Mouse (Mus musculus) spleen, postnatal 10 days (tissue): ENCODE measurements around the gene Wnt10b.
"Not testable (repeated sequence)": the region's sequence is repeated elsewhere in the genome, so short reads cannot be mapped to it uniquely, and the experiment has no call there.

Experiments
- DNase-seq, 2 experiments: peaks; one replicate each; pipeline ENCODE4 v3.0.0; 2021 to 2022; ENCODE audit warnings: low spot score in 2 of 2

Gene Wnt10b

DNA sequence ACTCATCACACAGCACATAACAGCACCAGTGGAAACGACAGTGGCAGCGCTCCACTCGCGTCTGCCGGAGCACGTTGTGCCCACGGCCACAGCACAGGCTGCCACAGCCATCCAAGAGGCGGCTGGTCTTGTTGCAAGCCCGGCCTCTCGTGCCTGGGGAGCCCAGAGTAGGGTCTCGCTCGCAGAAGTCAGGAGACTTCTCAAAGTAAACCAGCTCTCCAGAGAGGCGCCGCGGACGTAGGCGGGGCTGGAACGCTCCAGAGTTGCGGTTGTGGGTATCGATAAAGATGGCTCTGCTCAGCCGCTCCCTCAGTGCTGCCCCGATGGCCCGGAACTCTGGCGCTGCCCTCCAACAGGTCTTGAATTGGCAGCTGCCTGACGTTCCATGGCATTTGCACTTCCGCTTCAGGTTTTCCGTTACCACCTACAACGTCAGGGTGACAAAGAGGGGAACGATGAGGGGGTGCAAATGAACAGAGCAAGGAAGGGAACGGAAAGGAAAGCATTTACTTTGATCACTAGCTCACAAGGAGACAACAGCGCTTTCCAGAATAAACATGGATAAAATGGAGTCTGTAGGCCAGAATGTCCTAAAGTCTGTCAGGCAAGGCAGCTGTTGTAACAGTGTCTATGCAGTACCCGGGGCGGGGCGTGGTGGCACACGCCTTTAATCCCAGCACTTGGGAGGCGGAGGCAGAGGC lies 5.3 kb downstream of the Wnt10b start:
- DNase-seq: peak in 1 of 2 experiments; percentile 51

DNA sequence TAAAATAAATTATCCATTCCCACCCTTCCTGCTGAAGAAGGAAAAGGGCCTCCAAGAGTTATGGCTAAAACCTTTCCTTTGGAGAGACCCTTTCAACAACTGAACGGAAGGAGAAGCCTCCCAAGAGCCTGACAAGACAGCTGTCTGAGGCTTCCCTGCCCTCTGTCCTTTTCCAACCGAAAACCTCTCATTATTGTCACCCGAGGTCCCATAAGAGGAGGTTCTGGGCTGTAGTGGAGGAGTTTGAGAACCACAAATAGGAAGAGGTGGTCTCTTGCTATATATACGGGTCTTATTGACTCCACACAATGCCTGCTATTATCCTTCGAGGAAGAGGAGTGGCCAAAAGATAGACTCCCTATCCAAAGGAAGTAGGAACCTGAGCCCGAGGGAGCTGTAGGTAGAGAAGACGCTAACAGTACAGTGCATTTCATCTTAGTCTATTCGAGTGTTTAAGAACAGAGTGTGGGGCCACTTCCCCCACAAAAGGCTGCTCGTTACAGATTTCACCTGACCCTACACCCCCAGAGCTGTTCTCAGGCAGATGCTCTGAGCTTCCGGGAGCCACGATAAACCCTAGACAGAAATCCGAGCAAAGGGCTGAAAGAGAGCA lies 6.0 kb downstream of the Wnt10b start:
- DNase-seq: no peak

DNA sequence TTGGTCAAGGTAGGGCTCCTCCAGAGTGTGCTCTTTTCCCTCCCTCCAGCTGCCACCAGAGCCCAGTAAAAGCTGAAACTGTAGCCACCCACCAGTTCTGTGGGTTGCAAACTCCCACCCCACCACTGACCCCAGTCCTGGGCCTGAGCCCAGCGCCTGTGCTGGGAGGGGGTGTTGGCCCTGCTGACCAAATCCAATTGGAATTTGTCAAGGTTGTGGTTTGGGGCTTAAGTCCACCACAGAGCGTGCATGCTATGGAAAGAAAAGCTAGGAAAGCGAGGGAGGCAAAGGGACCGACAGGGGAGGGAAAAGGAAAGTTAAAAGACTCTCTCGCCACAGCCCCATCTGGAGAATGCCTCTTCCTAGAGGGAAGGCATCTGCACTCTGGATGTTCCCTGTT lies 9.7 kb downstream of the Wnt10b start:
- no peak for DNase-seq

DNA sequence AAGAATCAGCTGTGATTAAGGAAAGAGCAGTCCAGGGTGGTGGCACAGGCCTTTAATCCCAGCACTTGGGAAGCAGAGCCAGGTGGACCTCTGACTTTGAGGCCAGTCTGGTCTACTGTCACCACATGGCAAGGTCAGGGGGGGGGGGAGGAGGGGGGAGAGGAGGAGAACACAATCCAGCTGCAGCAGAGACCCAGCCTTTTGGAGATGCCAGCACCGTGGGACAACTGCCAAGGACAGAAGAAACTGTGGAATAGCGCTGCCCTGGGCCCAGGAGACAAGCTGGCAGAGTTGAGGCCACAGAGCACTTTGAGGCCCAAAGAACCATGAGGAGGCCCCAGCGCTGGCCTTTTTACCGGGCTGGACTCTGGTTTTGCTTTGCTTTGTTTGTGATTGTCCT lies 12.0 kb downstream of the Wnt10b start:
- no peak for DNase-seq

DNA sequence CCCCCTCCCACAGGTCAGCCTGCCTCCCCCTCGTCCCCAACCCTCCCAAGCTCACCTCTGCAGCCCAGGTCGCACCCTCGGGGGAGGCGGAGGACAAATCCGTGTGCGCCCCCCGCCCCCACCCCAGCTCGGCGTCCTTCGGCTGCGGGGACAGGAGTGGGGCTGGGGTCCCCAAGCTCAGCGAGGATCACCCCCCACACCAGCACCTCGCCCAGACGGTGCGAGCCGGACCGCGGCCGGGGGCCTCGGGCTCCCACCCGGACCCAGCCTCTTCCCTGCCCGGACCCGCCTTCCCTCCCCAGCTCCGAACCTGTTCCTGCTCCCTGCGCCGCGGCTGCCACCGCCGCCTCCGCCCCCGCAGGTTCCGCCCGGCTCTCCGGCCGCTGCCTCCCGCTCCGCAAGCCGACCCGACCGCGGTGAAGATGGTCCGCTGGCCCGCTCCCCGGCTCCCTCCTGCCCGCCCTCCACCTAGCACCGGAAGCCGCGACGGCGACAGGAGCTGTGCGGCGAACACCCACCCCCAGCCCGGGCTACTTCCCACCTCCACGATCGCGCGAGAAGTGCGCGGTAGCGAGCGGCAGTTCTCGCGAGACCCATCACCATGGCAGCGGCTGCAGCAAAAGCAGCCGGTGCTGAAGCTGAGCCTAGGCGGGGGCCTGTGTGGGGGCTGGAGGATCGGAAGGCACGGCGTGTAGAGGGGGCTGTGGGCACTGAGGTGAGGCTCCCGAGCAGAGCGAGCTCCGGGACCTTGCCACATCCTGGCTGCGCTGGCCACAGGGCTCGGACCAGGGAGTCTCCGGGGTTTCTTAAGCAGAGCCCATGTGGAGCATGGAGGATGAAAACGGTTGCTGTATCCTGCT lies 15.1 kb downstream of the Wnt10b start, which contains the start of gene Arf3:
Arf3 (minus strand) TSS at position 545 of the 860 bp plus-strand sequence.
- DNase-seq: peak; percentile 82 to 94

DNA sequence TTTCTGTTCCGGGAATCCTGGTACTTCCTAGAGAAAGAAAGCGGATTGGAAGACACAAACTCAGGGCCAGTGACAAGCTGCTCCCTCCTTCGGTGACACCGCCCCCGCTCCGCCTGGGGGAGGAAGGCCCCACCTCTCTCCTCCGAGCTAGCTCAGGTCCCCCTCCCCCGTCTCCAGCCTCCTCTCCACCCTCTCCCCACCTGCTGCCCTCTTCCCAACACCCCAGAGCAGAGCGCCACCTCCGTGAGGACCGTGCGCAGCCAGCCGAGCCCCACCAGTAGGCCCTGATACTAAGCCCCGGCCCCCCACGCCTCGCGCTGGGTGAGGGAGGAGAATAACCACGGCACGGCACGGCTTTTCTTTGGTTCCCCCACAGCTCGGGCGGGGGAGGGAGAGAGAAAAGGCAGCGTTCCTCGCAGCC lies 15.7 kb downstream of the Wnt10b start:
- DNase-seq: peak; percentile 43 to 62

DNA sequence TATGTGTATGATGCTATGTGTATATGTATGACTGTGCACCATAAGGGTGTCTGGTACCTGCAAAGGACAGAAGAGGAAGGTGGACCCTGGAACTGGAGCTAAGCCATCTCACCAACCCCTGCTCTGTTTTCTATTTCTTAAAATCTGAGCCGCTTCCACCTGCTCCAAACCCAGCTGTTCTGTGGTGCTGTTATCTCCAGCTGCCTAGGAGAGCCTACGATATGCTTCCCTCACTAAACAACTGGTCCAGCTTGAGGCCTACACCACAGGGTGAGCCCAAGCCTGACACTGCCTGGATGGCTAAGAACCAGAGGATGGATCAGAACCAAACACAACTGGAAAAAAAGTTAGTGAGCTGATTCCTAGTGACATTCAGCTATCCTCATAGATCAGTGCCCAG lies 23.8 kb downstream of the Wnt10b start:
- DNase-seq: no peak

DNA sequence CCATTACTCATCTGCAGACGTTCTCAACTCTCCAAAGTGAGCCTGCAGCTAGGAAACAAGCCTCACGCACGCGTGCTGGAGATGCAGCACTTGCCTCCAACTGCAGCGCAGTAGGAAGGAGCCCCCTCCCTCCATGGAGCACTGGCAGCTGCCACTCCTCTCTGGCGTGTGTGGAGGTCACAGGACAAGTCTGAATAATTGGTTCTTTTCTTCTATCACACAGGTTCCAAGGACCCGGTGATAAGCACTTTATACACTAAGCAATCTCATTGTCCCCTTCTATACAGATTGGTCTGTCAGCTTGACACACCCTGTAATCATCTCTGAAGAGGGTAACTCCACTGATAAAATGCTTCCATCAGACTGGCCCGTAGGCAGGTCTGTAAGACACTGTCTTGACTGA lies 24.9 kb downstream of the Wnt10b start:
- no peak for DNase-seq

DNA sequence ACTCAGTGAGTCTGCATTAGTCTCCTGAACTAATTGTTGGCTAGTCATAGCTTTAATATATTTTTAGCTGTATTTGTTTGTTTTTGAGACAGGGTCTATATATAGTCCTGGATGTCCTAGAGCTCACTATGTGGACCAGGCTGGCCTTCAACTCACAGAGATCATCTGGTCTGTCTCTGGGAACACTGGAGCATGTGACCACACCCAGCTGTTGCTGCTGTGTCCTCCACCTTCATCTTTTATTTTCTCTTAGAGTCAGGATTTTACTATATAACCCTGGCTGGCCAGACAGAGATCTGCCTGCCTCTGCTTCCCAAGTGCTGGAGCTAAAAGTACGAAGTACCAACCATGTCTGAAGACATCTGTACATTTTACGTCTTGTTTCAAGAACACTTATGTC lies 28.9 kb downstream of the Wnt10b start:
- no peak for DNase-seq

DNA sequence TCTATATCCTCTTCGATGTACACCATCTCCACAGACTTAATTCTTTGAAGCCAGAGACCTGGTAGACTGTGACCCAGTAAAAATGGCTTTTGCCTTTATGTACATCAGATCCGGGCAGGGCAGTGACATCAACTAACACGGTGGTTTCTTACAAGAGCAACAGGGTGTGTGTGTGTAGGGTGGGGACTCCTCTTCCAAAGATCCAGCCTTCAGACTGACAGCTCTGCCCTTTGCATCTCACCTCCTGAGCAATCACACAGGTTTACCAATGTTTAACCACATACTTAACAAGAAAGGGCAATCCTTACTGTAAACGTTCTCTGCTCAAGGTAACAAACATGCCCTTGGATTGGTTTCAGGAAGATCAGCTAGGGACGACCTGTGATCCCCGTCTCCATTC lies 30.7 kb downstream of the Wnt10b start:
- no peak for DNase-seq

DNA sequence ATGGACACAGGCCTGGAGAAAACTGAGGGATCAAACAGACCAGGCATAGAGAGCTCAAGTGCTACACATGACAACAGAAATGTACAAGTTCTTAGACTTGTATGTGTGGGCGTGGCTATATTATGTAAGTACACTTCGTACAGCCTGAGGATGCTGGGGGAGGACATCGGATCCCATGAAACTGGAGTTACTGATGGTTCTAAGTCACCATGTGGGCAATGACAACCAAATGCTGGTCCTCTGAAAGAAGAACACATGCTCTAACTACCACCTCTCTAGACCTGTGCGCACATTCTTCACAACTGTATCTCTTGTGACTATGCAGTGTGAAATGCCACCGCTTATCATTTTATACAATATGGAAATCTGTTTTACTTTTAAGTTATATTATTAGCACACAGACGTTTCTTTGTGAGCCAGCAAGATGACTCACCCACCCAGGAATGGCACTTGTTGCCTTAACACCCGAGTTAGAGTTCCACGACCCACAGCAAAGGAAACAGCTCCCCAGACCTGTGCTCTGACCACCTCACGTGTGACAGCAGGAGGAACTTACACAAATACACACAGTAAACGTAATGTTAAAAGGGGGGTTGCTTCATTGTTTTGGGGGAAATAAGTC lies 31.5 kb downstream of the Wnt10b start:
- no peak for DNase-seq

DNA sequence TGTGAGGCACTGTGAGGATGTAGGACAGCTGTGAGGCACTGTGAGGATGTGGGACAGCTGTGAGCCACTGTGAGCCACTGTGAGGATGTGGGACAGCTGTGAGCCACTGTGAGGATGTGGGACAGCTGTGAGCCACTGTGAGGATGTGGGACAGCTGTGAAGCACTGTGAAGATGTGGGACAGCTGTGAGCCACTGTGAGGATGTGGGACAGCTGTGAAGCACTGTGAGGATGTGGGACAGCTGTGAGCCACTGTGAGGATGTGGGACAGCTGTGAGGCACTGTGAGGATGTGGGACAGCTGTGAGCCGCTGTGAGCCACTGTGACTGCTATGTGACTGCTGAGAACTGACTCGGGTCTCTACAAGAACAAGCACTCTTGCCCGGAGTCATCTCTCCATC lies 34.1 kb downstream of the Wnt10b start:
- DNase-seq: not testable (repeated sequence)

DNA sequence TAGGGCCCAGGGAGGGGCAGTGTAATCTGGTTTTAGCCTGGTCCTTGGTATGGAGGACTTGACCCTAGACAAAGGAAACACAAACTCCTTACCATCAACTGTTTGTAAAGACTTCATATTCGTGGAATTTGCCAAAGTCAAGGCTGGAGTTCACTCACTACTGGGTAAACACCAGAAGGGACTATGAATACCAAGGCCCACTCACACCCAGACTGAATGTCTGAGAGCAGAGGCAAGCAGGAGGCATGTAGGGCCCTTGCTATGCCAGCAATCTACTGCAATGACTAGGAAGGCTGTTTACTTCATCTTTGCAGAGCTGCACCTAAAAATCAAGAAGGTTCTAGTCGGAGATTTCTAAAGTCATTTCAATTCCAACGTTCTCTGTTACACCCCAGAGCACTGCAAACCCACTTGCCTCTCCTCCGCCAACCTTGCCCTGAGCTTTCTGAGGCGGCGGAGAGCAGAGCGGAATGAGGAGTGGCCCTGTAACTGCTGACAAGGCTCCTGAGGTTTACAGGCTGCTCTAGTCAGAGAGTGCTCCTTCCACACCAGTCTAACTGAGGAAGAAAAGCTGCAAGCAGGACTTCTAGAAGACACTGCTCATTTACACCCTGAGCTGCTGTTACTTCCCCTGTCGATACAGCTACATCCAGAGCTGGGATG lies 35.1 kb downstream of the Wnt10b start:
- DNase-seq: no peak

DNA sequence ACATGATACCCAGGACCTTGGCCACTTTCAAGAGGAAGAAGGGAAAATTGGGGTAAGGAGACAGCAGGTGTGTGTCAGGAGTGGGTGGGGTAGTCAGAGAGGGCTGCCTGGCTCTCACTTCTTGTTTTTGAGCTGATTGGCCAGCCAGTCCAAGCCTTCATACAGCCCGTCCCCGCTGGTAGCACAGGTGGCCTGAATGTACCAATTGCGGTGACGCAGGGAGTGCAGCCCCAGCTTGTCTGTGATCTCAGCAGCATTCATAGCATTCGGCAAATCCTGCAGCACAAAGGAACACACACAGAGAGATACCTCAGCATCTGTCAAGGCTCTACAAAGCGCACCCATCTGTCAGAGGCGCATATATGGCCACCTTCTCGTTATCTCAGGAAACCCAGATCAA lies 37.7 kb downstream of the Wnt10b start:
- DNase-seq: no peak

DNA sequence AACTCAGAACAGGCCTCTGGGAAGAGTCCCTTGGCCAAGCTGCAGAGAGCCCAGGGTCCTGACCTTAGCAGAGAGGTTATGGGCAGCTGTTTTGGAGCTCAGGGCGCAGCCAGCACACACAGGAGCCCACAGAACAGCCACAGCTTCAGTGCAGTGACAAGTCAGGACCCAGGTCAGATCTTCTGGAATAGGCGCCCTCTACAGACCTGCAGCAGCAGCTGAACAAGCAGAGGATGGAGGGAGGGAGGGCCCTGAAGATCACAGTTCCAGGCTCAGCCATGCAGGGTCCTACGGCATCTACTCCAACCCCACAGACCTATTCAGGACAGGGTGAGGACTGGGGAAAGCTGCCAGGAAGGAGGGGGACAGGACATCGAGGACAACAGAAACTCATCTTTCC lies 39.2 kb downstream of the Wnt10b start:
- DNase-seq: no peak

DNA sequence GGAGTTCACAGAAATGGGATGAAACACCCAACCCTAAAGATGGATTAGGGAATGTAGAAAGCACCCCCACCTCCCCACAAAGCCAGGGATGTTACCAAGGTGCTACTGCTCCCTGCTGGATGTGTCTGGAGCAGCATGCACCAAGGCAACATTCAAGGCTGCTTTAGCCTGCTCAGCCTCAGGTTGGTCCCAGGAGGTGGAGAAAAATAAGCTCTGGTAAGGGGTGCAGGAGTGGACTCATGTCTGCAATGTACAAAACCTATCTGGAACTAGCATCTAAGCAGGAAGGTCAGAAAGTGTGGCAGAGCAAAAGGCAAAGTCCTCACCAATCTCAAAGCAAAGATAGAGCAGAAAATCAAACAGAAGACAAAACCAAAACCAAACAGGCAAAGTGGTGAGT lies 40.1 kb downstream of the Wnt10b start:
- DNase-seq: peak in 1 of 2 experiments; percentile 57

DNA sequence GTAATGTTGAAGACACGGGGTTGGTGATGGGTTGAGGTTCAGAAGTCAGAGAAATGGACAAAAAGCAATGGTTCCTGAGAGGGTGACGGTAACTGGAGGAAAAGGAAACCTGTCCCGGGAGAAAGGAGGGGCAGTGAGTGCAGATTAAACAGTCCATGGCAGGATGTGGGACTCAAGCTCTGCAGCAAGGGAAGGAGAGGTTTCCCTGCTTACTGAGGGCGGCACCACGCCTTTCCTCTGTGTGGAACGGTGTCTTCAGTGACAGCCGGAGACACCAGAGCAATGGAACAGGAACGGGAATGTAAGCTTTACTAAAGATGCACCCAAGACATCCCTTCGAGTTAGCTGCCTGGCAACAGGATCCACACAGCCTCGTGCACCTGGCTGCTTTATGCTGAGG lies 41.4 kb downstream of the Wnt10b start:
- no peak for DNase-seq

DNA sequence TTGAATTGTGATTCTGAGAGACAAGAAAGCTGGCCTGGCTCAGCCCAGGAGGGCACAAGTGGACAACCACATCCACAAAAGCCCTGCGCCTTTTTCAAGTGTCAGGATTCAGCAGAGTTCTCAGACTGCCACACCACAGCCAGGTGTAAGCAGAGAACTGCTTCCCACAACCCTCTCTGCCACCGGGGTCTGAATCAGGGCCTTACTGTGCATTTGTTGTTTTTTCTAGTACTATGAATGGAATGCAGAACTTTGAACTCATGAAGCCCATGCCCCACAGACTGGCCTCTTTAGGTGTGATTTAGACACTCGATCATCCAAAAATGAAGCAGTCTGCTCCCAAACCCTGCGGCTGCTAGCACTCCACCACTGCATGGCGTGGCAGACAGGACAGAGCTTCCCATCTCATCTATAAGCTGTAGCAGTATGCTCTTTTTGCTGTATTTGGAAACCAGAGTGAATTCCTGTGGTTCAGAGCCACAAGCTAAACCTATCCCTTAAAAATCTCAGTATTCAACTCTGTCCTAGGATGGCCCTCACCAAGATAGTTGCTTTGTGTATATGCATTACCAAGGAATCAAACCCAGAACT lies 43.9 kb downstream of the Wnt10b start:
- DNase-seq: no peak

DNA sequence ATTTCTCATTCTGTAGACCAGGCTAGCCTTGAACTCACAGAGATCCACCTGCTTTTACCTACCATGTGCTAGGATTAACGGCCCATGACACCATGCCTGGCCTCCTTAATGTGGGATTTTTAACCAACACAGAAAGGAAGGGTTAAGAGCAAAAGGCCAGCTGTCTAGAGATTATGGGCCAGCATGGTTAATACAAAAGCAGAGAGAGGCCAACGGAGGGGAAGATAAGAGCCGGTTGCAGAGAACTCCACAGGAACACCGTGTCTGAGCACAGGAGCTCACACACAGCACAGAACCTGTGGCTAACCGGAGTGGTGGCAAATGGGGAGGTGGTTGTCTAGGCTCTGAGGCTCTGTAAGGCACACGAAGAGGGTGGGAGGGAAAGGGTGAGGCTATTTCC lies 44.6 kb downstream of the Wnt10b start:
- no peak for DNase-seq

DNA sequence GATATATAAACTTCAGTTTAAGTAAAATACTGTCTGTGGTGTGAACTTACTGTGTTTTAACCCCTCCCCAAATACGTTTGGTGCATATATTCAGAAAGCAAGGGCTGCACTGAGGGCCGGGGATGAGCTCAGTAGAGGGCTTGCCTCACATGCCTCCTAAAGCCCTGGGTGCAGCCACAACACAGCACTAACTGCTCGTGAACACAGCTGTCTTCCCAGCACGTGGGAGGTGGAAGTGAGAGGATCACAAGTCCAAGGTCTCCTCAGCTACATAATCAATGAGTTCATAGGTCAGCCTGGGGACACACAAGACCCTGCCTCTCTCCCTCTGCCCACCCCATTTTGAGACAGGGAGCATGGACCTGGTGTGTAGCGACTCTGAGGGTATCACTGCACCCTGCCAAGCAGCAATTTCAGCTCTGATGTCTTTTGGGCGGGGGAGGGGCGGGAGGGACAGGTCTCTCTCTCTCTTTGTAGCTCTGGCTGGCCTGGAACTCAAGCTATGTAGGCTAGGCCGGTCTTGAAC lies 45.9 kb downstream of the Wnt10b start:
- DNase-seq: no peak

DNA sequence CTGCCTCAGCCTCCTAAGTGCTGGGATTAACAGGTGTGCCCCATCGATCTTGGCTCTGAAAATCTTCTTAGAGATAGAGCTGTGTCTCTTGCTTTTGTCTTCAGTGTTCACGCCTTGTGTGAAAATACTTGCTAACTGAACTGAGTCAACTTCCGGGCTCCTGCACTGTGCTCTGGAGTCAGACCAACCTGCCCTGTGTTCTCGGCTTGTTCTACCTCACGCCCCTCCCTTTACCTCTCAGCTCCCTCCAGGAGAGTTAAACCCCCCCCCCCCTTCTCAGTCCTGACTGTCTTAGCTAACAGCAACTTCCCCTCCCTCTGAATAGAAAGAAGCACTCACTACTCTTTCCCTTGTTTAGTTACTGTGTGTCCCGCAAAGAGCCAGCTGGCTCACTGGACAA lies 47.2 kb downstream of the Wnt10b start:
- DNase-seq: no peak
